Mouse (Mus musculus): ENCODE data around the gene Rims3. TPM values are rescaled to one million over a fixed set of nuclear protein-coding genes. Genes with fewer than 3 reads are reported as not detected.

The Rims3 gene
- polyA plus RNA-seq, 1 experiment from 2014 or later = 0.95 TPM

GRCm38 (mm10) chr4:120859865-120860264 is 5.2 kb downstream of the Rims3 start:
- 66% methylated on average over 7 of the region's 7 CpGs for WGBS
- no peak for ATAC-seq
- Histone ChIP-seq H3K4me3 (ENCODE audit: low read depth, low read length) (no peak overlapping the region), H3K36me3 (ENCODE audit: control insufficient read depth, insufficient read depth) (no peaks in the 10 kb centered on the region), H3K27me3 (replicated peaks; ENCODE audit: control insufficient read depth, insufficient read depth, low read length) (peaks cover 5% of the 10 kb centered on the region), H3K9me3 (ENCODE audit: control insufficient read depth) (no peaks in the 10 kb centered on the region), H3K9ac (ENCODE audit: low read depth, low read length) (no peak overlapping the region), H3K4me1 (replicated peaks; ENCODE audit: control insufficient read depth, insufficient read depth, low read length) (no peaks in the 10 kb centered on the region), H3K27ac (ENCODE audit: low read depth, low read length) (no peak overlapping the region), H3K4me2 (replicated peaks; ENCODE audit: low read depth) (no peak overlapping the region)
- no peak for TF ChIP-seq CTCF (IDR thresholded peaks at IDR 0.05; ENCODE audit: low read depth)

GRCm38 (mm10) chr4:120866211-120866610 is 11.6 kb downstream of the Rims3 start:
- H3K4me3 ChIP-seq (ENCODE audit: low read depth, low read length) = no peak overlapping the region
- WGBS = 2% methylated on average over 6 of the region's 6 CpGs
- no peaks in the 10 kb centered on the region for H3K36me3 ChIP-seq (ENCODE audit: control insufficient read depth, insufficient read depth)
- H3K27me3 ChIP-seq (replicated peaks; ENCODE audit: control insufficient read depth, insufficient read depth, low read length) = no peaks in the 10 kb centered on the region
- H3K9ac ChIP-seq (ENCODE audit: low read depth, low read length) = no peak overlapping the region
- H3K4me2 ChIP-seq (replicated peaks; ENCODE audit: low read depth) = no peak overlapping the region
- no peak overlapping the region for H3K27ac ChIP-seq (ENCODE audit: low read depth, low read length)
- no peak for TF ChIP-seq CTCF (IDR thresholded peaks at IDR 0.05; ENCODE audit: low read depth)
- ATAC-seq = no peak
- no peaks in the 10 kb centered on the region for H3K9me3 ChIP-seq (ENCODE audit: control insufficient read depth)
- no peaks in the 10 kb centered on the region for H3K4me1 ChIP-seq (replicated peaks; ENCODE audit: control insufficient read depth, insufficient read depth, low read length)

DNA sequence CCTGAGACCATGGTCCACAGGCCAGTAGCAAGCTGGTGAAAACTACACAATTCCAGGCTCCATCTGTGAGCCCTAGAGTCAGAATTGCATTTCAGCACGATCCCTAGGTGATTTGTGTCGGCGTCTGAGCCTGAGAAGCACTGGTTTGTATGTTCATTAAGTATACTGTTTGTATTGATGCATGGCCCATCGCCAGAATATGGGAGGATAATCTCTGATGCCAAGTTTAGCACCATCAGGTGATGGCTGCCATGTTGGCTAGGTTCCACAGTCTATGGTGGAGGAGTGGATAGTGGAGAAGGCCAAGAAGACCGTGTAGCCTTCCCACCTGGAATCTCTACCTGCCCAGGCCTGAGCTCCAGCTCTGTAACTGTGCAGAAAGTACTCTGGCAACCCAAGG is 13.6 kb downstream of the Rims3 start:
- TF ChIP-seq CTCF (IDR thresholded peaks at IDR 0.05; ENCODE audit: low read depth) = no peak
- Histone ChIP-seq H3K4me2 (replicated peaks; ENCODE audit: low read depth) (no peak overlapping the region), H3K9me3 (ENCODE audit: control insufficient read depth) (no peaks in the 10 kb centered on the region), H3K27ac (ENCODE audit: low read depth, low read length) (no peak overlapping the region), H3K36me3 (ENCODE audit: control insufficient read depth, insufficient read depth) (no peaks in the 10 kb centered on the region), H3K27me3 (replicated peaks; ENCODE audit: control insufficient read depth, insufficient read depth, low read length) (no peaks in the 10 kb centered on the region), H3K4me1 (replicated peaks; ENCODE audit: control insufficient read depth, insufficient read depth, low read length) (no peaks in the 10 kb centered on the region), H3K9ac (ENCODE audit: low read depth, low read length) (no peak overlapping the region), H3K4me3 (ENCODE audit: low read depth, low read length) (no peak overlapping the region)
- WGBS = 76% methylated on average over 5 of the region's 5 CpGs
- ATAC-seq = no peak

DNA sequence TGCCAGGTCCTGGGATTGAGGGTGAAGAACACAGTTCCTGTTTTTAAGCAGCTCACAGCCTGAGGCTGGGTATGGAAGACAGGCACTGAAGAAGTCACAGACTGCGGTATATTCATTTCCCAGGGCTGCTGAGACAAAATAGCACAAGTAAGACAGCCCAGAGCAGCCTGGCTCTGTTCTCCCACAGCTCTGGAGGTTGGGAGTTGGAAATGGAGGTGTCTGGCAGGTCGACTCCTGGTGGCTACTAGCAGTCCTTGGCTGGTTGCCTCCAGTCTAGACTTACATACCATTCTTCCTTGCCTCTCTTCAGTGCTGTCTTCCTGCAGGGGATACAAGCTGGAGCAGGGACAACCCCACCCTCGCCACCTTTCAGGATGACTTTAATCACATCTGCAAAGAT is 14.4 kb downstream of the Rims3 start:
- no peak for TF ChIP-seq CTCF (IDR thresholded peaks at IDR 0.05; ENCODE audit: low read depth)
- H3K36me3 ChIP-seq (ENCODE audit: control insufficient read depth, insufficient read depth) = no peaks in the 10 kb centered on the region
- 69% methylated on average over 3 of the region's 3 CpGs for WGBS
- H3K9me3 ChIP-seq (ENCODE audit: control insufficient read depth) = no peaks in the 10 kb centered on the region
- H3K9ac ChIP-seq (ENCODE audit: low read depth, low read length) = no peak overlapping the region
- H3K27ac ChIP-seq (ENCODE audit: low read depth, low read length) = no peak overlapping the region
- H3K4me2 ChIP-seq (replicated peaks; ENCODE audit: low read depth) = no peak overlapping the region
- H3K4me1 ChIP-seq (replicated peaks; ENCODE audit: control insufficient read depth, insufficient read depth, low read length) = no peaks in the 10 kb centered on the region
- H3K27me3 ChIP-seq (replicated peaks; ENCODE audit: control insufficient read depth, insufficient read depth, low read length) = no peaks in the 10 kb centered on the region
- no peak overlapping the region for H3K4me3 ChIP-seq (ENCODE audit: low read depth, low read length)
- no peak for ATAC-seq

GRCm38 (mm10) chr4:120870262-120870748 is 15.7 kb downstream of the Rims3 start:
- H3K4me2 ChIP-seq (replicated peaks; ENCODE audit: low read depth) = no peak overlapping the region
- H3K36me3 ChIP-seq (ENCODE audit: control insufficient read depth, insufficient read depth) = no peaks in the 10 kb centered on the region
- WGBS = 57% methylated on average over 7 of the region's 7 CpGs
- no peak for TF ChIP-seq CTCF (IDR thresholded peaks at IDR 0.05; ENCODE audit: low read depth)
- H3K9ac ChIP-seq (ENCODE audit: low read depth, low read length) = no peak overlapping the region
- no peak overlapping the region for H3K4me3 ChIP-seq (ENCODE audit: low read depth, low read length)
- H3K27me3 ChIP-seq (replicated peaks; ENCODE audit: control insufficient read depth, insufficient read depth, low read length) = no peaks in the 10 kb centered on the region
- H3K9me3 ChIP-seq (ENCODE audit: control insufficient read depth) = no peaks in the 10 kb centered on the region
- H3K4me1 ChIP-seq (replicated peaks; ENCODE audit: control insufficient read depth, insufficient read depth, low read length) = no peaks in the 10 kb centered on the region
- no peak overlapping the region for H3K27ac ChIP-seq (ENCODE audit: low read depth, low read length)
- ATAC-seq = no peak

- WGBS = 59% methylated on average over 3 of the region's 3 CpGs
- Histone ChIP-seq H3K36me3 (ENCODE audit: control insufficient read depth, insufficient read depth) (no peaks in the 10 kb centered on the region), H3K9me3 (ENCODE audit: control insufficient read depth) (no peaks in the 10 kb centered on the region), H3K4me1 (replicated peaks; ENCODE audit: control insufficient read depth, insufficient read depth, low read length) (no peaks in the 10 kb centered on the region), H3K4me2 (replicated peaks; ENCODE audit: low read depth) (no peak overlapping the region), H3K9ac (ENCODE audit: low read depth, low read length) (no peak overlapping the region), H3K27ac (ENCODE audit: low read depth, low read length) (no peak overlapping the region), H3K4me3 (ENCODE audit: low read depth, low read length) (no peak overlapping the region), H3K27me3 (replicated peaks; ENCODE audit: control insufficient read depth, insufficient read depth, low read length) (no peaks in the 10 kb centered on the region)
- TF ChIP-seq CTCF (IDR thresholded peaks at IDR 0.05; ENCODE audit: low read depth) = no peak
- no peak for ATAC-seq
Measured at GRCm38 (mm10) chr4:120875961-120876360, 21.3 kb downstream of the Rims3 start.

DNA sequence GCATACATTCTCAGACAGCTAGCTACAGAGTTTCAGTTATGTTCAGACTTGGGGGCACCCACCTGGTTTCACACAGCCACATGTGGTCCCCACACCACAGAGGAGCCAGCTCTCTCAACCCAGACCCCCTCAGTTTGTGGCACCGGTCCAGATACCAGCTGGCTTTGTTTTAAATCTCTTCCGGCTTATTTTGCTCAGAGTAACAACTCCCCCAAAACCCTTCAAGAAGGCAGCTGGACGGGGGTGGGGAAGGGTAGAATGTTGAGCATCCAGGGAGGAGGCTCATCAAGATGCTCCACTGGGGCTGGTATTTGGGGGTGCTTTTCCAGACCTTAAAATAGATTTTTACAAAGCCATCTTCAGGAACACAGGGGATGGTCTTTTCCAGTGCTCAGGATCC is 24.1 kb downstream of the Rims3 start:
- Histone ChIP-seq H3K36me3 (ENCODE audit: control insufficient read depth, insufficient read depth) (no peaks in the 10 kb centered on the region), H3K4me1 (replicated peaks; ENCODE audit: control insufficient read depth, insufficient read depth, low read length) (no peaks in the 10 kb centered on the region), H3K27me3 (replicated peaks; ENCODE audit: control insufficient read depth, insufficient read depth, low read length) (no peaks in the 10 kb centered on the region), H3K9me3 (ENCODE audit: control insufficient read depth) (no peaks in the 10 kb centered on the region), H3K4me2 (replicated peaks; ENCODE audit: low read depth) (no peak overlapping the region), H3K27ac (ENCODE audit: low read depth, low read length) (no peak overlapping the region), H3K4me3 (ENCODE audit: low read depth, low read length) (no peak overlapping the region), H3K9ac (ENCODE audit: low read depth, low read length) (no peak overlapping the region)
- 69% methylated on average over 3 of the region's 3 CpGs for WGBS
- no peak for ATAC-seq
- TF ChIP-seq CTCF (IDR thresholded peaks at IDR 0.05; ENCODE audit: low read depth) = no peak
